Mouse (Mus musculus) cerebellum, adult 9-10 months (tissue): Measurements from ENCODE around the gene Hid1.
A peak's percentile ranks its signal among the peaks of the same experiment; 100 is the strongest.
"Not testable (repeated sequence)": the region's sequence is repeated elsewhere in the genome, so short reads cannot be mapped to it uniquely, and the experiment has no call there.

Experiments used
- DNase-seq: peaks from one replicate; pipeline ENCODE4 v3.0.0; 2022

Gene Hid1

DNA sequence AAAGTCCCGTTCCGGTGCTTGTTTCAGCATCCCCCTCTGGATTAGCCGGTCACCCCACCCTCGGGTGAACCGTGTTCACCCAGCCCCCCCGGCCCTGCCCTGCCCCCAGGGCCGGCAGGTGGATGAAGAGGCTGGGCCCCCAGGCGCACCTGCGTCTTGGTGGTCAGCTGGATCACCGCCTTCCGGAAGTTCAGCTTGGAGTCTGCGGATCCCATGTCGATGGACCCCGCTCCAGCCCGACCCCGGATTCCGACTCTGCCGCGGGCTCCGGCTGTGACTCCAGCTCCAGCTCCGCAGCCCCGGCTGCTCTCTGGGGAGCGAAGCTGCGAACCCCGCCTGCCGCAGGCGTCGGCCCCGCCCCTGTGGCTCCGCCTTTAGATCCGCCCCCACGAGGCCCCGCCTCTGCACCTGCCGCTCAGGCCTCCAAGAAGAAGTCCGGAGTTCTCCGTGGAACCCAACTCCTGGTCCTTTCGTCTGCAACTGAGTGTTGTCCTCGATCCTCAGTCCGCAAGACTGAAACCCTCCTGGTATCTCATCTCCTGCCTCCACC lies at the start of gene Hid1:
Hid1 (minus strand) TSS at position 362 of the 550 bp plus-strand sequence.
- peak; percentile 90 for DNase-seq

DNA sequence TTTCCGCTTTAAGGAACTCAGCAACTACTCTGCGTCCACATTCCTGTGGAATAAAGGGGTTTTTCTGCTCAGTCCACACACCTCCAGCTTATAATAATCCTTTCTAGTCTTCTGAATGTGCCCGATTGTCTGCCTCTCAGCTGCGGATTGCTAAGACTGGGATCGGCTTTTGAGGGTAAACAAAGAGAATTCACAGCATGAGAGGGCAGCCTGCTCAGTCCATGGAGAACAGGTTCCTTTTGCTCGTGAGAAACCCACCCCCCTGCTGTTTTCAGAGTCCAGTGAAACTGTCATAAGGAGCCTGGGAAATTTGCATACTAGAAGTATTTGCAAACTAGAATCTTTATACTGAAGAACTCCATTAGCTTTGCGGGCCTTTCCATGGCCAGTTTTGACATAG lies 42.0 kb upstream of the Hid1 start:
- no peak for DNase-seq

DNA sequence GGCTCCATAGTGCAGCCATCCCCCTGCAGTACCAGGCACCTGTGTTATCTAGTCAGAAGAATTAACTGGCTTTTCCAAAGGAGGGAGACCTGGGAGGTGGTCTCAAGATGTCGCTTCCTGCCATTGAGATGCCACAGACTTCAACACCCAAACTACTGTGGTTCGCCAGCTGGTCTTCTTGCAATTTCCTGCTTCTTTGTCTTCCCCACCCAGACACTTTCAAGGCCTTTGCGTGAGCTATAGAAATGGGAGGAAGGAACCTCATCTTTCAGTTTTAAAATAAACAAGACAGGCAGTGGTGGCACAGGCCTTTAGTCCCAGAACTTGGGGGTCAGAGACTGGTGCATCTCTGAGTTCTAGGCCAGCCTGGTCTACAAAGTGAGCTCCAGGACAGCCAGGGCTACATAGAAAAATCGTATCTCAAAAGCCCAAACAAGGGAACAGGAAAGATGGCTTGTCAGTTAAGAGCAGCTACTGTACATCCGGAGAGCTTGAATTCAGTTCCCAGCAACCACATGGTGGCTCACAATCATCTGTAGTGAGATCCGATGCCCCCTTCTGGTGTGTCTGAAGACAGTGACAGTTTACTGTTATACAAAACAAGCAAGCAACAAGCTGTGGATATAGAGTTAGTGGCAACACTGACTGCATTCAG lies 40.8 kb upstream of the Hid1 start:
- no peak for DNase-seq

DNA sequence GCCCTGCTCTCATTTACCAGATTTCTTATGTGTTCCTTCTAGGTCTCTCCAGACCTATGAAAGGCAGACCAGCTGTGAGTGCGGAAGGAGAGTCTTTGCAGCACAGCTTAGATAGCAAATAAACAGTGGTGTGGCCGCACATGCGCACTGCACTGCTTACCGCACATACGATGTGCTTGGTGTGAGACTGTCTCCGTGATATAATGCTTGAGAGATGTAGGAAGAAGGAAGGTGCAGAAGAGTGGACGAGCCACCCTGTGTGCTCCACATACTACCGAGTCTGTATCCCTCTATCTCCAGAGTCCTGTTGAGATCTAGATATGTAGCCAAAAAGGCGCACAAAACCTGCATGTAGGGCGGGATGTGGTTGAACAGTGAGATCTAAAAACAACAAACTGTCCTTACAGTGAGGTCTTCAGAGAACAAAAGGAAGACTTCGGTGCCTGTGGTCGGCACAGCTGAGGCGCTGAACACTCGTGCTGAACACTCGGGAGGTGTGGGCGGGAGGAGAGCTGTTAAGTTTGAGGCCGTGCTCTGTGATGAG lies 39.4 kb upstream of the Hid1 start:
- no peak for DNase-seq

DNA sequence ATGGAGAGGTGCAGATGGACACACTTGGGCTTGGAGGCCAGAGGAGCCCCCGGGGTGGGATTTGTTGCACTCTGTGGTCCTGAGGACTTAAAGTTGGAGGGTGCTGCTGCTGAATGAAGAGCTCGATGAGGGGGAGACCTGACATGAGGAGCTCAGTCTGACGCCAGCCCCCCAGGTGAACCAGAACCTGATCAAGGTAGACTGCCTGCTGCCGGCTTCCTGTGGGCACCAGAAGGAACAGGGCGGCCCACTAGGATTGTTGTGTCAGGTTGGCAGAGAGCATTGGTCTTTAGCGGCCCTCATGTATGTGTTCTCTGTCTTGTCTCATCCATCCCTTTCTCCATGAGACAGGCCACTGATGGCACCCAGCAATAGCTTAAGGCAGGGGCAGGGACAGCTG lies 38.2 kb upstream of the Hid1 start:
- DNase-seq = no peak

DNA sequence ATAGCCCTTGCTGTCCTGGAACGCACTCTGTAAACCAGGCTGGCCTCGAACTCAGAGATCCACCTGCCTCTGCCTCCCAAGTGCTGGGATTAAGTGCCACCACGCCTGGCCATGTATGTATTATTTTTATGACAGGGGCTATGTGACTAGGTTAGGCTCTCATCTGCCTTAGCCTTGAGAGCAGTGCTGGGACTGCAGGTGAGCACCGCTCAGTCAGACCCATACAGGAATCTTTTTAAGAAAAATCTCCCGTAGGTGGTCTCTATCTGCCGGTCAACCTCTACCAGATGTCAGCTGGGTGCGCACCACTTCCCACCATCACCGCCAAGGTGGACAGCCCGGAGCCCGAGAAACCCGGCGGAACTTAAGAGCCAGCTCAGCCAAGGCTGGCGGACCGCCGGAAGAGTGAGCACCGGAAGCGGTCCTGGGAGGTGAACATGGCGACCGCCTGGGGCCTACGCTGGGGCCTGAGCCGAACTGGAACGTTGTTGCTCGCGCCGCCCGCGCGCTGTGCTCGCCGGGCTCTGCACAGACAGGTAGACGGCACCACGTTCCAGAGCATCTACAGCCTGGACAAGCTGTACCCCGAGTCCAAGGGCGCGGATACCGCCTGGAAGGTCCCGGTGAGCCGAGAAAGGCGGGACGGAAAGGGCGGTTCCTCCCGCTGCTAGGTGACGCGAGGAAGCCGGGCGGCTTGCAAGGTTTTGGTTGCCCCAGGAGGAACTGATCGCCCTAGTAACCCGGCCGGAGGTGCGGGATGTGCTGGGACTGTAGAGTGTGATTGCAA lies 36.0 kb upstream of the Hid1 start, which contains the start of gene Mrpl58:
Mrpl58 (plus strand) TSS at position 415 of the 787 bp plus-strand sequence.
- peak; percentile 86 for DNase-seq

DNA sequence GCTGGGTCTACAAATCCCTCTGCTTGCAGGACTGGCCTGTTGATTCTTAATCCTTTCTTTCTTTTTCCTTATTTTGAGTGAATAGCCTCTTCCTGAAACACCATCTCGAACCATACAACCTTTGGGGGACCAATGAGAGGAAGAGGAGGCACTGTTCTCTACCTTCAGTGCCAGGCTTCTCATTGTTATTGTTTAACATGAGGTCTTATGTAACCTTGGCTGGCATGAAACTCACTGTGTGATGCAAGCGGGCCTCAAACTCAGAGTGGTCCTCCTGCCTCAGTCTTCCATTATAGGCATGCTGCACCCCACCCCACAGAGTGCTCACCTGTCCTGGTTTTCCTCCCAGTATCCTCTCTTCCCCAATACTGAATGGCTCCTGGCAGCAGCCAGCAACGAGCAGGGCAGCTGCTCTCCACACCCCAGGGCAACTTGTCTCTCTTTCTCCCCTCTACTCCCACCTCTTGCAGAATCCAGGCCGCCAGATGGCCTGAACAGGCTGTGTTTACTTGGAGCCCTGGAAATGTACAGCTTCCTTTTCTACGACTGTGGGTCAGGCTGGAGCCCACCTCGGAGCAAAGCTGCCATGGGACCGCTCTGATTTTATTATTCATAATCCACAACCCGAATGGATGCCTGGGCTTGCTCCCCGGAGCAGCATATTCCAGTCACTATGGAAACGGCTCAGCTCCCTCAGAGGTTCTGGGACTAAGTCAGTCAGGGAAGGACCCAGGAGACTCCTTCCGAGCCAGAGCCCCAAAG lies 33.3 kb upstream of the Hid1 start:
- DNase-seq = peak; percentile 88

DNA sequence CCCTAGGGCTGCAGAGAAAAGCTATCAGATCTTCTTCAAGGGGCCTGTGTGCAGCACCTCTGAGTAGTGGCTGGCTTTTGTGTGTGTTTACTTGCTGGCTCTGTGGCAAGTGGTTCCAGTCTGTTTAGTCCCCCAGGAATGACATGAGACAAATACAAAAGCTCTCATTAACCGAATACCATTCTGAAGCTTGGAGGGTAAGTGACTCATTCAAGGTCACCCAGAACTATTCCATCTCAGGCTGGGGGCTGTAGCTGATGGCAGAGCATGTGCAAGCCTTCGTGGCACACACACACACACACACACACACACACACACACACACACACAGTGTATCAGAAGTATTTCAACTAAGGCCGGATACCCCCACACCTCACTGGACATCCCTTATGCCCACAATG lies 32.6 kb upstream of the Hid1 start:
- DNase-seq = no peak

DNA sequence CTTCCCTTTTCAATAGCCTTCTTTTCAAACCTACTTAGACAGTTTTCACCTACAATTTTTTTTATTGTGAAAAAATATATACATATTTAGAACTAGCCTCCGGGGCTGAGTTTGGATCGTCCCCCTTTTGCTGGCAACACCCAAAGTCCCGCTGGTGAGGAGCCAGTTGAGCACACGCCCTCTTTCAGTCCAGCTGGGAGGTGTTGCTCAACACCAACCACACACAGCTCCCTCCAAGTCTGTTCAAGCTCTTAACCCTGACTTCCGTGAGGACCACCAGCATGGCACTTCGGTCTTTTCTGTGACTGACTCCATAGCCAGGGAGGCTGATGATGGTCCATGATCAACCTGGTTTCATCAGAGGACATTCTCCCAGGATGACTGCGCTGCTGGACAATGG lies 30.5 kb upstream of the Hid1 start:
- DNase-seq = no peak

DNA sequence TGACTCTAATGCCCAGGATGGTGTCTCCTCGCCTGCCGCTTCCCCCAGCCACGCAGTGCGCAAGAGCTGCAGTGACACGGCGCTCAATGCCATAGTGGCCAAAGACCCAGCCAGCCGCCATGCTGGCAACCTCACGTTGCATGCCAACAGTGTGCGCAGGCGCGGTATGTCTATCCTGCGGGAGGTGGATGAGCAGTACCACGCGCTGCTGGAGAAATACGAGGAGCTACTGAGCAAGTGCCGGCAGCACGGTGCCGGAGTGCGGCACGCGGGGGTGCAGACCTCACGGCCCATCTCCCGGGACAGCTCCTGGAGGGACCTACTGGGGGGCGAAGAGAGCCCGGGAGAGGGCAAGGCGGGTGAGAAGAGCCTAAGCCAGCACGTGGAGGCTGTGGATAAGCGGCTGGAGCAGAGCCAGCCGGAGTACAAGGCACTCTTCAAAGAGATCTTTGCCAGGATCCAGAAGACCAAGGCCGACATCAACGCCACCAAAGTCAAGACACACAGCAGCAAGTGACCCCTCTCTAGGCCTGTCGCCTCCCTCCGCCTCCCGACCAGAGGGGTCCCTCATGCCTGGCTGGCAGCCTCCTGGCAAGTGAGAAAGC lies 26.3 kb upstream of the Hid1 start:
- DNase-seq = peak; percentile 83

DNA sequence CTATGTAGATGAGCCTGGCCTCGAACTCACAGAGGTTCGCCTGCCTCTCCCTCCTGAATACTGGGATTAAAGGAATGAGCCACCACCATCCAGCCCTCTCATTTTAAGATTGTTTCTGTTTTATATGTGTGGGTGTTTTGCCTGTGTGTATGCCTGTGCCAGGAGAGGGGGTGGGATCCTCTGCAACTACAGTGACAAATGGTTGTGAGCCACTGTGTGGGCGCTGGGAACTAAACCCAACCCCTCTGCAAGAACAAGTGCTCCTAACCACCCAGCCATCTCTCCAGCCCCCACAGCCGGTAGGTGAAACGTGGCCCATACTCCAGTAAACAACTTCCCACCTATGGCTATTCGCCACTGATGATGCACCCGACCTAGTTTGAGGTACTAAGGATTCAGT lies 23.8 kb upstream of the Hid1 start:
- DNase-seq = no peak

DNA sequence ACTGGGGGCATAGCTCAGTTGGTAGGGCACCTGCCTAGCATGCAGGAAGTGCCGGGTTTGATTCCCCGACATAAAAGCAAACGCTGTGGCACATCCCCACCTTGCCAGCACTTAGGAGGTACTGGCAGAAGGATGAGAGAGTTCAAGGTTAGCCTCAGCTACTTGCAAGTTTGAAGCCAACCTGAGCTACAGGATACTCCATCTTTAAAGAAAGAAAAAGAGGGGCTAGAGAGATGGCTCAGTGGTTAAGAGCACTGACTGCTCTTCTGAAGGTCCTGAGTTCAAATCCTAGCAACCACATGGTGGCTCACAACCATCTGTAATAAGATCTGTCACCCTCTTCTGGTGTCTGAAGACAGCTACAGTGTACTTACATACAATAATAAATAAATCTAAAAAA lies 19.3 kb upstream of the Hid1 start:
- not testable (repeated sequence) for DNase-seq

DNA sequence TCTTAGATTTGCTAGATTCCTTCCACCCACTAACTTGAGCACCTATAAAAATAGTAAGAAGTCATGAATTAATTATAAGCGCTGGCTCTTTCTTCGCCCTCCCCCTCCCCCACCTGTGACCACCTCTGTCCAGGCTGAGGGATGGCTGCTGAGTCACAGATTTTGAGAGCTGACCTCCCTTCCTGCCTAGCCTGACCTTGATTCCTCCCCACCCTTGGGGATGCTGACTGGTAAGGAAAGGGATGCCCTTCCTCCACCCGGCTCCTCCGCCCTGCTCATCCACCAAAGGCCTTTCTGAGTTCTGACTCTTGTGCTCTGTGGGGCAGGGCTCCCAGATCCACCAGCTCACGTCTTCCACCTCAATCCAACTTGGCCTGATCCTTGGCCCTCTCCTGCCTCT lies 17.0 kb upstream of the Hid1 start:
- DNase-seq = no peak

DNA sequence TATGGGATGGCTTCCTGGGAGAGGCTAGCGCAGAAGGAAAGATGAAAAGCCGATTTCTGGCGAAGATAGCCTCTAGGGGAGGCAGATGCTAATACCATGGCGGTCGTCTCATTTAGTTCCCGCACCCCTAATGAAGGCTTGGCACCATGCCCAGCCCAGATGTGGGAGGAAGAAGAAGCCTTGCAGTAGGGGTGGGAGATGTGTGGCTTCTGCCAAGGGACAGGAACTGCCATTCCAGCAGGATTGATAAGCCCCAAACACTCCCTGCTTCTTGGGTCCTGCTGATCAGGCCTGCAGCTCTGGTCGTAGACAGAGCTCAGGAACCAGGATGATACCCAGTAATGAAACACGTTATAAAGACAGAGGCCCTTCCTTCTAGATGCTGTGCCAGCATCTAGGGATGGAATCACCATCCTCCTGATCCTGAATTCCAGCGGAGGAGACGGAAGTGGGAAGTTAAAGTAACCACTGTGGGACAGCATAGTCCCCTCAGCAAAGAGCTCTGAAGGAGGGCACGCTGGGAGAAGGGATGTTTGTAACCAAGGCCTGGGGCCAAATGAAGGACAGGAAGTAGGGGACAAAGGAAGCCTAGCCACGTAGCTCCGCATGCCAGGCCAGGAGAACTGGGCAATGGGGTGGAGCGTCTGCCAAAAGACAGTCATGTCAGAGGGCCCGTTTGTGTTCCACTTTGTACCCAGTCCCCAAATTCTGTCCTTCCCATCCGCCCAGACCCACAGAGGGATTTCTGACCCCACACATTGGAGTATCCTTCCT lies 16.3 kb upstream of the Hid1 start:
- no peak for DNase-seq

DNA sequence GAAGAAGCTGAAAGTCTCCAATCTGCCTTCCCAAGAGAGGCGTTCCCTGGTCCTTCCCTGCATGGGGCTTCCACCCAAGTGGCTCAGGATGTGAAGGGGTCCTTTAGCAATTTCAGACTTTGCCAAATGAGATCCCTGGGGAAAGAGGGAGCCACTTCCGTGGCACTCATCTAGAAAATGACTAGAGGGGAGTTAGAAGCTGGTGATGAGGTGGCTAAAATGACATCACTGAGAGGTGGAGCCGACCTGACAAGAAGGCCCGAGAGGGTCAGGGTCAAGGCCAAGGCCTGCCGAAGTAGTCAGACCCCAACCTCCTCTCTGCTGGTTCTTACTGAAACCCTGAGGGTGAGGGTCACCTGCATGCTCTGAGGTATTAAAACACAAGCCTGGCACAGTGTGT lies 15.3 kb upstream of the Hid1 start:
- peak; percentile 66 for DNase-seq

DNA sequence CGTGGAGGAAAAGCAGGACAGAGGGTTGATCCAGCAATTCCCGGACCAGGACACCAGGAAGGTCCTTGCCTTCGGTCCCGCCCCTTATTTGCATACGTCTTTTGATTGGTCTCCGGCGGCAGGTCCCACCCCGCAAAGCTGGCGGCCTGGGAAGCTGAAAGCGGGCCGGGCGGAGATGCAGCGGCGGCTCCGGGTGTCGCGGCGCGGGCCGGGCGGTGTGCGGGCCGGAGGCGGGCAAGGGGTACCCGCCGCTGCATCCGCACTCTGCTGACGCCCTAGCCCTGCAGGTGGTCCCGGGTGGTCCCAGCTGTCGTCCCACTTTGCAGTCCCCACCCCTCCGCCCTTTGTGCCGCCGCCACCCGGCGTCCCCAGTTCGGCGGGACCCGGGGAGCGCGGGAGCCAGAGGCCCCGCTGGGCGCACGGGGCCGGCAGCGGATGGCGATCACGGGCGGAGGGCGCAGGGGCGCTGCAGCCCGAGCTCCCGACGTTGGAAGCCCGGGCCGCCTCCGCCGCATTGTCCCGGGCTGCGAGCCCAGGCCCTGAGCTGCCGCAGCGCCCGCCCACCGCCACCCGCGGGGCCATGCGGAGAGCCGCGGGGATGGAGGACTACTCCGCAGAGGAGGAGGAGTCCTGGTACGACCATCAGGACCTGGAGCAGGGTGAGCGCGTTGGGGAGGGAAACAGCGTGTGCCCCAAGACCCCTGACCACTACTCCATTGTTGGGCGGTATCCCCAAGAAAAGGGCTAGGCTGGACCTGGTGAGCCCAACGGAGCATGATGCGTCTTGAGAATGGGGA lies 14.4 kb upstream of the Hid1 start, which contains the start of gene Cdr2l:
Cdr2l (plus strand) TSS at position 174 of the 797 bp plus-strand sequence.
- peak; percentile 95 for DNase-seq

DNA sequence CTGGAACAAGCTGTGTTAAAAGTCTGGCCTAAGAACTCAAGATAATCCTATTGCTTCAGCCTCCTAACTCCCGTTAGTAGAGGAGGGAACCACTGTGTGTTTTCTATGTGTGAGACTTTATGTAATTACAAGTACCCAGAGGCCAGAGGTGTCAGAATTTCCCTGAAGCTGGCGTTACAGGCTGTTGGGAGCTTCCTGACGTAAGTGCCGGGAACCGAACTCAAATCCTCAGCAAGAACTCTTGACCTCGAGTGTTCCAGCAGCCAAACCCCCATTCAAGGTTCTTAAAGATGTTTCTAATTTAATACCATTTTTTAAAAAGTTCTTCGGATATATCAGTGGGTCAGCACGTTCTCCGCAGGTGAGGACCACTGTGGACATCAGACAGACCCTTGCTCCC lies 13.7 kb upstream of the Hid1 start:
- no peak for DNase-seq

DNA sequence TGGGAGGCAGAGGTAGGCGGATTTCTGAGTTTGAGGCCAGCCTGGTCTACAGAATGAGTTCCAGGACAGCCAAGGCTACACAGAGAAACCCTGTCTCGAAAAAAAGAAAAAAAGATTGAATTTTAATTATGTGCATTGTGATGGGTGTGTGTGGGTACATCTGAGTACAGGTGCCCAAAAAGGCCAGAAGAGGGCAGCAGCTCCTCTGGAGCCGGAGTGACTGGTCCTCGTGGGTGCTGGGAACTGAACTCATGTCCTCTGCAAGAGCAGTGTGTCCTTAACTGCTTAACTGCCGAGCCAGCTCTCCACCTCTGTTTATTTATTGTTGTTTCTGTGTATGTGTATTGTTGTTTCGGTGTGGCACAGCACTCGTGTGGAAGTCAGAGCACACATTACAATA lies 10.3 kb upstream of the Hid1 start:
- no peak for DNase-seq

DNA sequence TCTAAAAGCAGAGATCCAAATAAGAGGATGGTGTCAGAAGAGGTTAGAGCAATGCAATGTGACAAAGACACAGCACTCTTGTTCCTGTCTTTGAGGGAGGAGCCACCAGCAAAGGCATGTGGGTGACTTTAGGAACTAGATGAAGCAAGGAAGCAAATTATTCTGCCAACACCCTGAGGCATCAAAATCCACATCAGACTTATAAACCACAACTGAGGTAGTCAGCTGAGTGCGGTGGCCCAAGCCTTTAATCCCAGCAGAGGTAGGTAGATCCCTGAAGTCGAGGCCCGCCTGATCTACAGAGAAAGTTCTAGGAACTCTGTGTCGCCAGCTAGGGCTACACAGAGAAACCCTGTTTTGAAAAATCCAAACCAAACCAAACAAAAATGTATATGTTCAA lies 9.7 kb upstream of the Hid1 start:
- no peak for DNase-seq

DNA sequence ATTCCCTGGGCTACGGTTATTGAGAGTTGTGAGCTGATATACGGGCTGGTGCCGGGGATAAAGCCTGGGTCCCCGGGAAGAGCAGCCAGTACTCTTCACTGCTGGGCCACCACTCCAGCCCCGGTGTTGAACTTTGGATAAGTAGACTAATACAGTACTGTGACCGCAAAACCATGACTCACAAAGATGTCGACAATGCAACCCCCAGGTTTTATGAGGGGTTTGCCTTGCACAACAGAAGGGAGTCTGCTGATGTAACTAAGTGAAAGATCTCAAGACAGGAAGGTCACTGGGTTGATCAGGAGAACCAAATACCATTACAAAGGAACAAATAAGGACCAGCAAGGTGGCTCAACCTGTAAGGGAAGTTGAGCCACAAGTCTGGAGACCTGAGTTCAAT lies 9.2 kb upstream of the Hid1 start:
- DNase-seq = no peak
